Mouse (Mus musculus): ENCODE results near the gene Slit3.

The Slit3 gene

GRCm38 (mm10) chr11:35544112-35545064, 423.4 kb downstream of the Slit3 start:
- DNase-seq: peak; percentile 29

GRCm38 (mm10) chr11:35546081-35546822, 425.2 kb downstream of the Slit3 start:
- no peak for DNase-seq

DNA sequence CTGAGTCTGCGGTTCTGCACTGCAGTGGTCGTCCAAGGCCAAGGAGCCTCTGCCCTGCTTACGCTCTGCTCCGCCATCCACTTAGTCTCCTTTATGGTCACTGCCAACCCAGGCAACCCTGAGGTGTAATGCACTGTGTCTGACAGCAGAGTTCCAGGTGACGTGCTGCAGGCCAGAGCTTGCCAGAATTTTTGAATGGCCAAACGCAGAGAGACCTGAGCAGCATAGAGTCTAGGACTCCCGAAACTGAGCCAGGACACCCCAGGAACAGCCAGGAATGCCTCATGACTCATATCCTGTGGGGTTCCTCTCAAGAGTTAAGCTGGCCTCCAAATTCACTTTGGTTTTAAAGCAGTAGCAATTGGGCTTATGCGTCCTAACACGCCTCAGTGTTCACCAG, 429.0 kb downstream of the Slit3 start:
- DNase-seq: no peak

GRCm38 (mm10) chr11:35556192-35556591, 435.2 kb downstream of the Slit3 start:
- DNase-seq: no peak

DNA sequence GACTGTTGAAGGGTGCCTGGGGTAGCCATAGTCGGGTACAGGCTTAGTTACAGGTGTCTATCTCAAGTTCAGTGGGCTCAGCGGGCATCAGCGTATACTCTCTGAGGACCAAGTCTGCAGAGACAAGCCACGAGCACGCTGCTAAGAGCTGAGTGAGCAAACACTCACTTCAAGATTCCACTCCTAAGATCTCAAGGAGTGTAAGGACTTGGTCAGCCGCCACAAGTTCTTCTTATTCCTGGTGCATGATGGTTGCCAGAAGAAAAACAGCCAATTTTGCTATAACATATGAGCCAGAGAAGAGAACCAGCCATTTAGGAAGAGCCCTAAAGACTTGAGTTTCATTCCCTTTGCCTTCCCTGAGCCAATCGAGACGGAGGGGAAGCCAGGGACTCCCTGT, 436.5 kb downstream of the Slit3 start:
- DNase-seq: no peak

DNA sequence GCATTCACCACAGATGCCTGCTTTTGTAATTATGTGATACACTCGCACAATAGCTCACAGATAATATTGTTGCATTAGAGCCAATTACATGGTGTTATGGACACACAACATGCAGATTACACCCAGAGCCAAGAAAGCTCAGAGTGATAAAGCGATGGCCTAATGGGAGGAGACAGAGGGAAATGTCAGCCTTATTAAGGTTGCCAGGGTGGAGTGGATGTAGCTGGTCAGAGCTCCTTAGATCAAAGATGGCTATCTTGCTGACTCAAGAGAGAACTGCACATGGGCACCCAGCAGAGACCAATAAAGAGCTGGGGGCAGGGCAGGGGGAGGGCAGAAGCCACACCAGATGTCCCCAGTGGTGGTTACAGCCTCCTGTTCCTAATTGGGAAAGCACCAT, 437.3 kb downstream of the Slit3 start:
- DNase-seq: no peak

- DNase-seq: no peak
Observed at GRCm38 (mm10) chr11:35559386-35559785, 438.4 kb downstream of the Slit3 start.

- no peak for DNase-seq
Observed at GRCm38 (mm10) chr11:35561760-35562159, 440.7 kb downstream of the Slit3 start.

GRCm38 (mm10) chr11:35565322-35565721, 444.3 kb downstream of the Slit3 start:
- no peak for DNase-seq

DNA sequence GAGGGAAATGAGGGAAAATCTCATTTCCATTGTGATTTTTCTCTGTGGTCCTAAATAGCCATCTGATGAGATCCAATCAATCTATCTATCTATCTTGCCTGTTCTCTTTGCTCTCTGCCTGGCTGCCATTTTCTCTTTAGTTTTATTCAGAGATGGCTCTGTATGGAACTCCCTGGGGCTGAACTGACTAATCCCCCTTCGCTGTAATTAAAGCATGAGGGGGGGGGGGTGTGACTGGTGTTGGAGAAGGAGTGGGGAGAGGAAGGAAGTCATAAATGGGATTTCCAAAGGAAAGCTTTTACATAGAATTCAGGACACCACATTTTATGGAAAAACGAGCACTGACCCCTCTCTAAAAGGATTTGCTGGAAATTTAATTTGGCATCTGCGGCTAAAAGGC, 445.7 kb downstream of the Slit3 start:
- DNase-seq: no peak

DNA sequence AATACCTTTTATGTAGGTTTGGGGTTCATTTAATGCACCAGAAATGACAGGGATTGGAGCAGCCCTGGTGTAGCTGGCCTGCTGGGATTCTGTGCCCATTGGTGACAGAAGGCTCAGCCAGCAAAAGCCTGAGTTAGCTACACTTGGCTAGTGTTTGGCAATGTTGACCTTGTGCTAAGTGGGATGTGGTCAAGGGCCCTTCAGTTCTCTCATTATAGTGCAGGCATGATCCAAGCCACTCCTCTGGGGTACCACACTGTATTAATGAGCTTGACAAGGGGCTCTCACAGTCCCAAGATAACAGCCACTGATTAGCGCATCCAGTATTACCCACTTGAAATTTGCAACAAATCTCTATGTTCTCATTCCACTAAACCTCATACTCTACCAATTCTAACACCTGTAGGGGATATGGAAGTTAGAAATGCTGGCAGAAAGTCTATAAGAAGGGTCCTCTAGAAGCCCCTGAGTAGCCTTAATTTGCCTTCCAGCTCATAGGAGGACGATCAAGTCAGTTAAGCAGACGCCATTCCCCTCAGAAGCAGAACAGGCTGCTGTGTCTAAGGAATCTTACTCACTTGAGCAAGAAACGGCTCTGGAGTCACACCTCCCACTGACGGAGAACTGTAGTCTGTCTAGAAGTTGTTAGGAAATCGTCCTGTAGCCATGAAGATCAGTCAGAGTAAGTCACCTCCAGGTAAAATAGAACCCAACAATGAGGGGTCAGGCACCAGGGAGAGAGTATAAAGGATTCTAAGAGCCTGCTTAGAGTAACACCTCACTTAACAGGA, 448.3 kb downstream of the Slit3 start:
- DNase-seq: no peak

DNA sequence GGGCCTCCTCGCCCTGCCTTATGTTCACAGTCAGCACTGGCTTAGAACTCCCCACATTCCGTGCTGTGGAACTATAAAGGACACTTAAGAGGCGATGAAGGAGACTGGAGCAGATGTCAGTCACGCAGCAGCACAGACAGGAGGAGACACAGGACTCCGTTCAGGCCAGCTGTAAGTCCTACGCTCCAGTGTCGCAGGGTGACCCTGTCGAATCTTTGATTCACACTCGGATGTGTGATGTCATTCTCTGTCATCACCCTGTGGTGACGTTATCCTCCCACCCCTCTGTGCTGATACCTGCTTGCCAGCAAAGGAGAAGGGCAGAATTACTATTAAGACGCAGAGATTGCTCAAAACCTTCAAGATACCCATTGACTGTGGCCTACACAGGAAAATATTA, 448.9 kb downstream of the Slit3 start:
- DNase-seq: no peak

DNA sequence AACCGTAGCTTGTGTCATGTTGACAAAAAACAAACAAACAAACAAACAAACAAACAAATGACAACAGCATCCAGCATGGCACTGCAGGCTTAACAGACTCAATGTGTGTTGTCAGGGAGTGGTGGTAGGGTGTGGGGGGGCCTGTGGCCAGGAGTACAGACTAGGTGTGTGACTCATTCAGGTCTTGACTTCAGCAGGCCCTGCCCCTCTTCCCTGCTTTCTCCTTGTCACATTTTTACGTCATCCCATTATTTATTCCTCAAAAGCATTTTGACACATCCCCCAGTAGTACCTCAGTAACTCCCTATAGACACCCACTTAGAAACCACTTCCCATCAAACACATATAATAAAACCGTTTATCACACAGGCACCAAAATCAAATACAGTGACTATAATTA, 450.9 kb downstream of the Slit3 start:
- DNase-seq: no peak

DNA sequence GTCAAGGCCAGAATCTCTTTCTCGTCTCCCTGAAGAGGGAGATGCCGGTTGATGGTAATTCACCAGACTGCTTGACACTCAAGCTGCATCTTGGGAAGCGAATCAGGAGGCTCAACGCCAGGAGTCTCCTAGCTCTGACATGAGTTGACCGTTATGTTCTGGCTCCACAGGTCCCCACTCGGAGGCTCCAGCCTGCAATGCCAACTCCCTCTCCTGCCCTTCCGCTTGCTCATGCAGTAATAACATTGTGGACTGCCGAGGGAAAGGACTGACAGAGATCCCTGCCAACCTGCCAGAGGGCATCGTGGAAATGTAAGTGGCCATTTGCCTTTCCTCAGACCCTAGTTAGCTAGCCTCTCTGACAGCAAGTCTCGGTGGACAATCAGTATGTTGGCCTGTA, 457.8 kb downstream of the Slit3 start:
- DNase-seq: no peak

GRCm38 (mm10) chr11:35582591-35582990, 461.6 kb downstream of the Slit3 start:
- DNase-seq: no peak

DNA sequence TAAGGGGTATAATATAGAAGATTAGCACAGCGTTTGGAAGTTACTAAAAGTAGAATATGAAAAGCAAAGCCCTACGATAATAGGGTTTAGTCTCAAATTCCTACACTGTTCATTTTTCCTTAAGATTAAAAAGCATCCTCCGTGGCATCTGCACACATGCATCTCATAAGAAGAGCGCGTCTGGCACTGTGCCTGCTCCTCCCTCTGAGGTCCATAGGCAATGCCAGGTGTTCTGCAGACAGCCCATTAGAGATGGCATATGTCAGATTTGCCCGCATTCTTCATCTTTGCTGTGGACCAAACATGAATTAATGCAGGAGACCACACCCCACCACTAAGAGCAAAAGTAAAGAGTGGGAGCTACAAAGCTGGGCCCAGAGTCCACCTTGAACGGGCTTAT, 462.6 kb downstream of the Slit3 start:
- DNase-seq: no peak

DNA sequence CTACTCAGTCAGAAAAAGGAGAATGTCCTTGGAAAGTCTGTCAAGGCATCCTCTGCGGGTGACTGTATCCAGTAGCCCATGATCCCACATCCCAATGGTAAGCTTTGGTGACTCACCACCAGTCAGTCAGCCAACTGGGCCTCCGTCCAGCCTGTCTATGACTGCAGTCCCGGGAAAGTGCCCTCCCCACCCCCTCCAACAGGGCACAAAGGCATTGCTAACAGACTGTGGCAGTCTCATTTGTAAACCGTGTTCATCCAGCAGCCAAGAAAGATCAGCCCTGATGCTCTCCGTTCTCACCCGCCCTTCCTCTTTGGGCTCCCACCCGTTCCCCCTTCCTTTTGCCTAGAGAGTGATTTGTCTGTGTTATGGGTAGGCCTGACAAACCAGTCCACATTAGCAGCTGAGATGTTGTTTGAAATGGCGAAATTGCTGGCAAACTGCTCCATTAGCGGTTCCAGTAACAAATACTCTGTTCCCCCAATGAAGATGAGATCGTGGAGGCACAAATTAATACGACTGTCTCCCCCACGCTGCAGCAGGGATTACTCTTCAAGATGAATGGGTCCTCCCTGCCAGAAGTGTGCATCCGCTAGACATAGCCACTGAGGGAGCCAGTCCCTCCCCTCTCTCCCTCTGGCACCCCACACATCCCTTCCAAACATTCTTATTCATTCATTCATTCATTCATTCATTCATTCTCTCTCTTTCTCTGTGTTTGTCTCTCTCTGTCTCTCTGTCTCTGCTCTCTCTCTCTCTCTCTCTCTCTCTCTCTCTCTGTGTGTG, 466.3 kb downstream of the Slit3 start:
- DNase-seq: peak; percentile 47

- DNase-seq: no peak
Observed at GRCm38 (mm10) chr11:35589892-35590291, 468.9 kb downstream of the Slit3 start.

DNA sequence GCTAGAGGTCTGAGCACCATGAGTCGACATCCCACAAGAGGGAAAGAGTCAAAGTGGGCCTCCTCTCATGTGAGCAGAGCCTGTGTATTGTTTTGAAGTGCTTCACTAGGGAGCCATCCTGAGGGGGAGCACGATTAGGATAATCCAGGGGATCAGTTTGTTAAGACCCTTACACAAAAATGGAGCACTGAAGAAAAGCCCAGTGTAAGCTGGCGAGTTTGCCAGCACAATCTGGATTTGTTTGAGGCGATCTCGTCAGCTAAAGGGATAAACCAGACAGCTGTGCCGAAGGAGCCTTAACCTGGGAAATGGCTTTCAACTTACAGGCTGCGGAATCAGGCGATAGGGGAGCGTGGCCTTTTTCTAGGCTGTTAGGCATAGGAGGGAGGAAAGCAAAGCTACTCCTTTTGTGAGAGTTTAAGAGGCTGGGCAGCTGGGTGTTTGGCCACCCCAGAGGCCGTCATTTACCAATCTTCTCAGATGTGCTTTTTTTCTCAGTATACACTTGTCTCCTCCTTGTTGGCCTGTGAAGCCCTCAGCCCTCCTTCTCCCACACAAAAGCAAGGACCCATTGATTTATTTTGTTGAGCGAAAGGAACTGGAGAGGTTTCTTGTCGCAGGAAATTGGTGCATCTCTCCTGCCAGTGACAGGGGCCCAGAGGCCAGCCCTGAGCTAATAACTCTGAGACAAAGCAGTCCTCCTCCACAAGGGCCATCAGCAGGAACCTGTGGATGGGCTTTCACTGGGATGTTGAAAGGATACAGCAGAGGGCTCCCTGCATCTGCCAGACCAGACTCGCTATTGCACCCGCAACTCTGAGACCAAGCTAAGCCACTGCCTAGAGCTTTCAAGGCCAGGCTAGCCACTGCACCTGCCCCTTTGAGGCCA, 472.4 kb downstream of the Slit3 start:
- DNase-seq: no peak

GRCm38 (mm10) chr11:35596064-35596463, 475.0 kb downstream of the Slit3 start:
- no peak for DNase-seq

DNA sequence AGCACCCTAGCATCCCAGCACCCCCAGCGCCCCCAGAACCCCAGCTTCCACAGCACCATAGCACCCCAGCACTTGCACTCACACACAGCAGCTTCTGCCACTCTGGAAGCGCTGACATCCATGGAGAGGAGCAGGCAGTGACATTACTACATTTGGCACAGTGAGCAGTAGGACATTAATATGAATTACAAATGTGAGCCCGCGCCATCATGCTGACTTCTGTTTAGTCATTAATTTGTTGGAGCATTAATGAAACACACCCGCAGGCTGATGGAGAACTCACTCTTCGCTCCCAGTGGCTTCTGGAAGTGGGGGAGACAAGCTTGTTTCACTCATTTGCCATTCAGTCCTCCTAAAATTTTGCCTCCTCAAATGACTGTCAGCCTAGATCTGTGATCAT, 476.9 kb downstream of the Slit3 start:
- peak; percentile 21 for DNase-seq

All from kidney, postnatal 10 days (tissue).